Mouse (Mus musculus) mature B cell (primary cell): ENCODE measurements around the gene 2310009B15Rik.

Source experiments
- in situ Hi-C: fragments of 300-500 bp; cut with MboI; formaldehyde crosslinking; loops from 2 replicates; pipeline ENCODE4 v1.14.3; 2019

The 2310009B15Rik gene

DNA sequence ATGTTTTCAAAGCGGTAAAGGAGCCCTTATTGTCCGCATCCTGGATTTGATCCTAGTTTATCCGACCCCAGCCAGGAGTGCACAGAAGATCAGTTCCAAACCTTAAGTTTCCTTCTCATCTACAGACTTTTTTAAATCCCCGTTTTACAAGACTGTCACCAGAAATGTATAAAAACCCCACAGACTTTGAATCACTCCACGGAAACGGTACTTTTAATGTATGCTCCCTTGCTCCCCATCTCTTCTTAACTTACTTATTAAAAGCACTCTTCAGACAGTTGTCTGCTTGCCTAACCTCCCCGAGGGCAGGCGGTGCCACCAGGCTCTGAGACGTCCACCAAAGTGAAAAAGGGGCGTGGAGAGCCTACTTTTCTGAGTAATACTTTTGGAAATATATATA, 13.9 kb downstream of the 2310009B15Rik start:
- in situ Hi-C loops: loop anchor here (10.0 kb wide), 1 partner anchor 232 kb away; no protein-coding TSS in a partner anchor

DNA sequence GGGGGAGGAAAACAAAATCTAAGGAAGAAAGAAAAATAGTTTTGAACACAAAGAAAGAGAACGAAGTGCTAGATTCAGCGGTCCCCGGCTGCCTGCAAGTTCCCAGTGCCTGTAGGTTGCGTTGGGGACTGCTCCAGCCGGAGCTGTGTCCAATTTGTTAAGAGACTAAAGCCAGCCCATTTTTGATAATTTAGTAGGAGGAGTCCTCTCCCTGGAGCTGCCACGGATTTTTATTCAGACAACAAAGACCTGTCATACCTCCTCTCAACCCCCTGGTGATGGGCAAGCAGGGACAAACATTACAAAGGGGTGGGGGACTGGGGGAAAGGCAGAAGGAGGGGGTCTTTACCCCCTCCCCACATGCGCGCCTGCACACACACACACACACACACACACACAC, 14.3 kb downstream of the 2310009B15Rik start:
- in situ Hi-C loops: loop anchor here (10.0 kb wide), 1 partner anchor 232 kb away; no protein-coding TSS in a partner anchor

DNA sequence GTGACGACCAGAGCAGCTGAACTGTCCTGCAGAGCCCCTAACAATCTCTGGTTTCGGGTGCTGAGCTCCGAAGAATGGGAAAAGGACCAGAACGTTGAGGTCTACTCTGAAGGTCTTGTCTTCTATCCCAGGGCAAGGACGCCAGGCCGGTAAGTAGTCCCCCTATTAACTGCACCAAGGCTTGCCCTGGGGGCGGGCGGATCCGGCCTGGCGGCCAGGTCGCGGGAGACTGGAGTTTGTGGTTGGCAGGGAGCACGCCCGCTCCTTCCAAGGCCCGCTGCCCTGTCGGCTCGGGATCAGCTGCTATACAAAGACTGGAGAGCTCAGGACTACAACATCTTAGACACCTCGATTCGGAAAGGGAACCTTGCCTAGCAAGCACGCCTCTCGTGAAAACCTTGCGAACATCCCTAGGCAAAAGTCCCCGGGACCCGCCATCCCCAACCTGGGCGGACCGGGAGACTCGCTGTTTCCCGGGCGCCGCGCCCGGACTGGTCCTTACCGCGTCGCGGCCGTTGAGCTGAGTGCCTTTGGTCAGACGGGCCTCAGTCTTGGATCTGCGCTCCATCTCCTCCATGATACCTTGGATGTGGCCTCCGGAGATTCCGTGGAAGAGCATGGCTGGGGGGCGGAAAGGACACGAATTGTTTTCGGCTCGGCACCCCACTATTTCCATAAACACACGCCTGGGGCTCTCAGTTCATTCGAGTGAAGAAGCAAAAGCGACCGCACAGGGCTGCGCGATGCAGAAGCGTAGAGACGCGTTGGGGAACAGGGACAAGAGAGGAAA, 15.2 kb downstream of the 2310009B15Rik start:
- in situ Hi-C loops: loop anchor here (10.0 kb wide), 1 partner anchor 233 kb away; no protein-coding TSS in a partner anchor

DNA sequence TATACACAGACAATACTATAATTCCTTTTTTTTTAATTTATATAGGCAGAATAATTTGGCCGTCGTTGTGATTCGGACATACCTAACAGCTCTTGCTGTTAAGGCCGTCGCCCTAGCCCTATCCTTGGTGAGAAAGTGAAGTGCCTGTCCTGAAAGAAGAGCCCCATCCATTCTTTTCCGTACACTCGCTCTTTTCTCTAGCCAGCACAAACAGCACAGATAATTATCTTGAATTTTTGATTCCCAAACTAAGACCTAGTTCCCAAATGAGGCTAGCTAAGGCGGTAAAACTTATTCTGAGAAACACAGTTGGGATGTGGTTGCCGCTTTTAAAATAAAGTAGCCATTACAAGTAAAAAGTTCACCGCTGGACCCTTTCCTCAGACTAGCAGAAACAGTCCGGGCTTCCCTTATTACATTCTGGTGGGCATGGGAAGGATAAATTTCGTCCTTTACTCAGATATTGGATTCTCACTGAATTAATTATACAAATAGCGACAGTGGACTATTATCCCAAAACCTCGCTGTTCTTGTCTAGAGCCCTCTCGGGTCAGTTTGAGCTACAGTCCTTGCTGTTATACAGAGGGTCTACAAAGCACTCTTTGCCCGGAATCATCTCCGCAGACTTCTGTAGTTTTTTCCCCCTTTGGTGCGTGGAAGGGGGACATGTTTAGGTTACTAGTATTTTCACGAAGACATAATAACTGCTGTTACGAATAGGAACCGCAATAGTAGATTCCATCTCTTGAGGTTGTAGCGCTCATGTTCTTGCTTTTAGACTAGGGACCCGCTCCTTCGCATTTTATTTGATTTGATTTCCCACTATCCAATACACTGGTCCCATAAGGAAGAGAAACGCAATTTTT, 16.0 kb downstream of the 2310009B15Rik start:
- in situ Hi-C loops: loop anchor here (10.0 kb wide), 1 partner anchor 234 kb away; no protein-coding TSS in a partner anchor

DNA sequence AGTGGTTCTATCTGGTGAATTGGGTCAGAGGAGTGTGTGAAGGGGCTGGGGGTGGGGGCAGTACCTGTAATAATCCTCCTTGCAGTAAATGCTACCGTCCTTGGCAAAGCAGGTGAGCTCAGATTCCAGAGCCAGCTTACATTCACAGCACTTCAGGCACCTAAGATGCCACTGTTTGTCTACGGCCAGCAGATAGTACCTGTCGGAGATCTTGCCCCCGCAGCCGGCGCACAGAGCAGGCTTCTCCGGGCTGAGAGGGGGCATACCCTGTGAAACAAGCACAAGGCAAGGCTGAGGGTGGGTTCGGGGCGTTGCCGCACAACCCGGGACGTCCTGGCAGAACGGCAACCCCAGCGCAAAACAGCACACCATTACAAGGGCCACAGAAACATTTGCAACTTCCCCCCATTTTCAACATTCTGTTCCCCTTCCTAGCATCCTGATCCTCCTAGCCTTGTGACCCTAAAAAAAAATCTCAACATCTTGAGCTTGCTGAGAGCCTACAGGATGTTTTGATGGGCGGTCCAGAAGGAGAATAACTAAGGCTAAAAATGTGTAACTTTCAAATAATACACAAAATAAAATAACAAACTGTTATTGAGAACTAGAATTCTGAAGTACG, 16.7 kb downstream of the 2310009B15Rik start:
- in situ Hi-C loops: loop anchor here (10.0 kb wide), 2 partner anchors 235 to 315 kb away; no protein-coding TSS in a partner anchor

DNA sequence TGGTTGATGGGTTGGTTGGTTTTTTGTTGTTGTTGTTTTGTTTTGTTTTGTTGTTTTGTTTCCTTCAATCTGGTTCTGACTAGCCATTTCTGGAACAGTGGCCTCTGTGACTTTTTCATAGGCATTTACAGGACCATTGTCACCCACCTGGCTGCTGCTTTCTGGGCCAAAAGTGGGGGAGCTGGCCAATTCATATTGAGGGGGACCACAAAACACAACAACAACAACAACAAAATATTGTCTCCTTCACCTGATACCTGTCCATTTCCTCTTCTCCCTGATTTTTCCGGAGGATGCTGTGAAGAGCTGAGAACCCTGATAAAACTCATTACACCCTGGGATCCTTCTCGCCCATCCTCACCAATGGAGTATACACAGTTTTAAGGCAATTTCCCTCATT, 17.4 kb downstream of the 2310009B15Rik start:
- in situ Hi-C loops: loop anchor here (10.0 kb wide), 1 partner anchor 316 kb away; no protein-coding TSS in a partner anchor

DNA sequence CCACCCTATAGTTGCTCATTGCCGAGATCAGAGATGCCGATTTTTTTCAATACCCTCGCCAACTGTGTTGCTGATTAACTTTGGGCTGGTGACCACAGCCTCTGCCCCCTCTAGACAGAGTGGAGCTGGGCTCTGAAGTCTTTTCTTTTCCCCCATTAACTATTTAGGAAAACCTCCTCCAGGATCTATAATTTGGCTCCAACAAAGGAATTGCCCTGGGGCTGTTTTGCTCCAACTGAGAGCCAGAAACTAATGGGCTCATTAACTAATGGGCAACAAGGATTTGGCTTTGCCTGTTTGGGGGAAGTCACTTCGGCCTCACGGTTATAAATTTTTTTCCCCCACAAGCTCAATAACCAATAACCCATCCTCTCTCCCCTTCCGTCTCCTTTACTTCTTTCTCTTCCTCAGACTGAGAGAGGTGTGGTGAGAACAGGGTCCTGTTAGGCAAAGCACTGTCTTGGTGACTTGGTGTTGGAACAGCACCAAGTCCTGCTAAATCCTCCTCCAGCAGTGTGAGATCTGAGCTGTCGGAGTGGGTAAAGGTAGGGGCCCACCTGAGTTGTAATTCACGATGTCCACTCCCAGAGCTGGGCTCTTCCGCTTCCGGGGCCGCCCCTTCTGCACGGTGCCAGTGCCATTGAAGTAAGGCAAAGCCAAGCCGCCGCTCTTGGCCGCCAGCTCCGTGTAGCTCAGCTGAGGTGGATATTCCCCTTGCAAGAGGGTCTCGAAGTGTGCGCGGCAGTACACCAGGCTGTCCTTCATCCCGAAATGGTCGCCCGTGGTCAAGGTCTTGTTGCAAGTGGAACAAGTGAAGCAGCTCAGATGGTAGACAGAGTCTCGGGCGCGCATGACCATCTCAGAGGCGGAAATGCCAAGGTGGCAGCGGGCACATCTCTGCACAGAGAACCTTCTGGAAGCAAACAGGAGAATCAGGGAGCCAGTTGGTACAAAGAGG, 18.6 kb downstream of the 2310009B15Rik start:
- in situ Hi-C loops: loop anchor here (10.0 kb wide), 1 partner anchor 317 kb away; no protein-coding TSS in a partner anchor

DNA sequence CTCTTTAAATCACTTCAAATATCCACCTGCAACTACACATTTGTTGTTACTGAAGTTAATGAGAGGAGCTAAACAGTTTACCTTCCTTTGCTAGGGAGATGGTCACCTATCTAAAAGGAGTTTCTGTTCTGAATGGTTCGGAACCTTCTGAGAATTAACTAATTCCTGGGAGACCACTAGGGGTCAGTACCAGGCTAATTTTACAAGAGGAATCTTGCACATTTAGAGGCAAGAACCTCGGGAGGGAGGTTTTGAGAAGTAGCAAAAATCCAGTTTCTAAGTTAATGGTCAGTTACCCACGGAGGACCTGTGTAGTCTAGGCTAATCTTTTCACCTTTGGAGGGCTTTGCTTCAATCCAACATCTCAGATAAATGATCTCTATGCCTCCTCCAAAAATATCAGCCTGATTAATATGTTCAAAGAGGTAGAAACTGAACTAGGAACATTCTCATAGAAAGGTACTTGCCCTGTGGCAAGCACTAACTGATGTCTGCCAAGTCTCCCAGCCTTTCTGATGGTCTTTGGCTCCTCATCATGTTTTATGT, 21.2 kb downstream of the 2310009B15Rik start:
- in situ Hi-C loops: loop anchor here (10.0 kb wide), 1 partner anchor 319 kb away; no protein-coding TSS in a partner anchor

DNA sequence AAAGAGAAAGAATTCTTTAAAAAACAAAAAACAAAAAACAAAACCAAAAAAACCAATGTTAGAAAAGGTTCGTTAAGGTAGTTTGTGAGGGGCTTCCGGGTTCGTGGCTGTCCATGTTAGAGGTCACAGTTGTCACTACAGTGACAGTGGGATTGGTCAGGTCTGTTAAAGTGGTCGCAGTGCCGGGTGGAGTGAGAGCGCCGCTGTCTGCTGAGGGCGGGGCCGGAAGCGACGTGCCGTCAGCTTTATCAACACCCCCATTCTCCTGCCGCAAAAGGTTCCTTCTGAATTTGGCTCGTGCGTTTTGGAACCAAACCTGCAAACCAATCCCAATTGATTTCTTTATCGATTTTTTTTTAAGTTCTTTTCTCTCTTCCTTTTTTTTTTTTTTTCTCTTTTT, 25.3 kb downstream of the 2310009B15Rik start:
- in situ Hi-C loops: loop anchor here (10.0 kb wide), 1 partner anchor 323 kb away; no protein-coding TSS in a partner anchor

DNA sequence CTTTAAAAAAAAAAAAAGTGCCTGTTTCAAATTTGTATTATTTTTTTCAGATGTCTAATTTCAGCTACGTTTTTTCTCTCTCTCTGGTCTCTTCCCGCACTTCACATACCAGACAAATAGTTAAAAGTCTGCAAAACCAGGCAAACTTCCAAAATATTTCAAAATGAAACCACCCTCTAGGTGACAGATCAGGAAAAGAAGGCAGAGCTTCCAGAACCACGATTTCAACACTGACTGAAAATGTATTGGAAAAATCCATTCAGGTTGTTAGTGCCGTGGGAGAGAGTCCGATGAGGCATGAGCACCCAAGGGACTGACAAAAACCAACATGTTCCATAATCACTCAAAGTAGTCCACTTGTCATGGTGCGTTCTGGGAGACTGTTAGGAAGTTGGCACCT, 29.8 kb downstream of the 2310009B15Rik start:
- in situ Hi-C loops: no loop called here

DNA sequence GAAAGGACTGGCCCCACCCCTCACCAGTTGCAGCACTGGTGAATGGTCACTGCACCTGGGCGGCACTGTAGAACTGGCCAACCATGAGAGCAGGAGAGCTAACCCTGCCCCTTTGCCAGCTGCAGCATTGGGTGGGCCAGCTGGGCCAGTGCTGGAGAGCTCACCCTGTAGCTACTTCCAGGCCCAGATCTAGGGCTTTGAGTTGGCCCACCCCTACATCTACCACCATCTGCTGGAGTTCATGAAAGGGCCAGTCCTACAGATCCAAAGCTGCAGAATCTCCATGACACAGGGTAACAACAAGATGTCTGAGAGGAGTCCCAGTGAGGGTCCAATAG, 33.7 kb downstream of the 2310009B15Rik start:
- in situ Hi-C loops: no loop called here

DNA sequence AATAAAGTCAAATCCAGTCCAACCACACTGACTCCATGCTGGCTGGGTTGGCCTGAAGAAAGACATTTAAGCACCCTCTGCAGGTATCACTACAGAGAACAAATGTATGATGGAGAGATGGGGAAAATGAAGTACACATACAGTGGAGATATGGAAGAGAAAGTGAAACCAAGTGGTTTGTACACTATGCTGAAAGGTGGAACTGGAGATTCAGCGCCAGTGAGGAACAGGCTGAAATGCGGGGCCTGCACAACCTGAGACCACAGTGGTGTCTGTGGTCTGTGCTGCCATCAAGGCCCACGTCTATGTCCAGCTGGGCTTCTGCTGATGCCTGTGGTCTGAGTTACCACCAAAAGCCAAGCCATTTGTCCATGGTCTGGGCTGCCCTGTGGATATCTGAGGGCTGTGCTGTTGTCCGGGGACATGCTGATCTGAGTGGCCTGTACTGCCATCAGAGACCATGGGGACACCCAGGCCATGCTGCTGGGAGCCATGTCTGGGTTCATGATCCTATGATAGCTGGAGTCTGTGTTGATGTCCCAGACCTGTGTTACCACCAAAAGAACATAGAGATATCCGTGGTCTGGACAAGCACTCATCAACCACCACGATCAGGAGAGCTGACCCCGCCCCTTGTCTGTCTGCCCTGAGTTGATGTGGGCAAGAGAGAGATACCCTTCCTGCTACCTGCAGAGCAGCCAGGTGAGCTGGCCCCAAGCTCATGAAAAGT, 34.2 kb downstream of the 2310009B15Rik start:
- in situ Hi-C loops: no loop called here
